Mouse (Mus musculus) kidney, embryonic 14.5 days (tissue): ENCODE measurements around the gene Acox1. TPM values are rescaled to one million over a fixed set of nuclear protein-coding genes. Genes with fewer than 3 reads are reported as not detected.

Experiments used
- polyA plus RNA-seq: library from polyadenylated mRNA; unstranded; fragments of >200 nt; fragmentation: Nextera tagmentation; extraction: Ambion mirVana; gene quantifications from 2 replicates; pipeline ENCODE4 v1.2.1, GENCODE M21; 2014

Gene Acox1
- polyA plus RNA-seq, 1 experiment from 2014 or later, result 27.4 TPM

Other genes starting within 250 kb of the Acox1 start
- 1.1 and 2.1 TPM in 2 replicates for gene Itgb4, start 224.3 kb downstream of the Acox1 start, polyA plus RNA-seq
- gene Galk1, start 186.3 kb downstream of the Acox1 start, polyA plus RNA-seq, result 155 and 166 TPM in 2 replicates
- gene H3f3b, start 171.1 kb downstream of the Acox1 start, polyA plus RNA-seq, result 1,830 and 1,881 TPM in 2 replicates
- gene Unk, start 168.7 kb downstream of the Acox1 start, polyA plus RNA-seq, result 24.4 and 37.2 TPM in 2 replicates
- 1.3 and 1.5 TPM in 2 replicates for gene Unc13d, start 121.1 kb downstream of the Acox1 start, polyA plus RNA-seq
- 55.2 and 80.2 TPM in 2 replicates for gene Wbp2, start 112.0 kb downstream of the Acox1 start, polyA plus RNA-seq
- 12.2 and 12.8 TPM in 2 replicates for gene Trim47, start 71.8 kb downstream of the Acox1 start, polyA plus RNA-seq
- 3.2 and 4.1 TPM in 2 replicates for gene Trim65, start 67.9 kb downstream of the Acox1 start, polyA plus RNA-seq
- gene Mrpl38, start 60.2 kb downstream of the Acox1 start, polyA plus RNA-seq, result 111 and 114 TPM in 2 replicates
- gene Fbf1, start 30.9 kb downstream of the Acox1 start, polyA plus RNA-seq, result 19.6 and 36.8 TPM in 2 replicates
- 74.1 and 76.3 TPM in 2 replicates for gene Ten1, start 190 bp downstream of the Acox1 start, polyA plus RNA-seq
- gene Evpl, start 39.0 kb upstream of the Acox1 start, polyA plus RNA-seq, result 1.4 and 2.6 TPM in 2 replicates
- 60.6 and 85.6 TPM in 2 replicates for gene Srp68, start 75.2 kb upstream of the Acox1 start, polyA plus RNA-seq
- gene Galr2, start 81.9 kb upstream of the Acox1 start, polyA plus RNA-seq, result 0.13 TPM in 1 of 2 replicates, not detected in the other
- gene Exoc7, start 108.2 kb upstream of the Acox1 start, polyA plus RNA-seq, result 49.6 and 66.3 TPM in 2 replicates
- gene Foxj1, start 136.4 kb upstream of the Acox1 start, polyA plus RNA-seq, result 1.2 and 1.8 TPM in 2 replicates
- 9.1 and 14.1 TPM in 2 replicates for gene Rnf157, start 214.0 kb upstream of the Acox1 start, polyA plus RNA-seq
- 79.7 and 80.8 TPM in 2 replicates for gene Ubald2, start 235.0 kb upstream of the Acox1 start, polyA plus RNA-seq